Mouse (Mus musculus) adrenal gland, adult 8-10 months (tissue): ENCODE measurements around the gene Gatad2a. TPM values are rescaled to one million over a fixed set of nuclear protein-coding genes. Genes with fewer than 3 reads are reported as not detected.

ENCODE experiments used
- DNase-seq: peaks from one replicate; pipeline ENCODE4 v3.0.0; 2022
- total RNA-seq, 4 experiments: library from RNA; stranded (reverse); gene quantifications; 2 replicates each; pipeline ENCODE4 v1.2.4; 2022

Gatad2a gene
- total RNA-seq, 4 experiments from 2014 or later: 99.1 to 124 (median 106) TPM

DNA sequence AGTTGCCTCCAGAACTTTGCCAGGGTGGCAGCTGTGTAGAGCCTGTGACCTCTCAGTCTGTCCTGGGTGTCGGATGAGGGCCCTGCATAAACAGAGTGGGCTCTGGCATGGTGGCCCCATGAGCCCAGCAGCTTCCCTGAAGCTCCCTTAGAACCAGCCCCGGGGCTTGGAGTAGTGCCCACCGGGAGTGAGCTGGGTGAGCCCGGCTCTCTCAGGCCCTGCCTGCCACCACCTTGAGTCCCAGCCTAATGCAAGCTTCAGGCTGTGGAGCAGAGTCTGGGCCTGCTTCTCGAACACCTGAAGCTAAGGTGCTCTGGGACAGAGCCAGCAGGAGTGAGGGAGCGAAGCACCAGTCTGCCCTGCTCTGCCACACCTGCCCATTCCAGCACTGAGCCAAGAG is 125.3 kb downstream of the Gatad2a start:
- no peak for DNase-seq

DNA sequence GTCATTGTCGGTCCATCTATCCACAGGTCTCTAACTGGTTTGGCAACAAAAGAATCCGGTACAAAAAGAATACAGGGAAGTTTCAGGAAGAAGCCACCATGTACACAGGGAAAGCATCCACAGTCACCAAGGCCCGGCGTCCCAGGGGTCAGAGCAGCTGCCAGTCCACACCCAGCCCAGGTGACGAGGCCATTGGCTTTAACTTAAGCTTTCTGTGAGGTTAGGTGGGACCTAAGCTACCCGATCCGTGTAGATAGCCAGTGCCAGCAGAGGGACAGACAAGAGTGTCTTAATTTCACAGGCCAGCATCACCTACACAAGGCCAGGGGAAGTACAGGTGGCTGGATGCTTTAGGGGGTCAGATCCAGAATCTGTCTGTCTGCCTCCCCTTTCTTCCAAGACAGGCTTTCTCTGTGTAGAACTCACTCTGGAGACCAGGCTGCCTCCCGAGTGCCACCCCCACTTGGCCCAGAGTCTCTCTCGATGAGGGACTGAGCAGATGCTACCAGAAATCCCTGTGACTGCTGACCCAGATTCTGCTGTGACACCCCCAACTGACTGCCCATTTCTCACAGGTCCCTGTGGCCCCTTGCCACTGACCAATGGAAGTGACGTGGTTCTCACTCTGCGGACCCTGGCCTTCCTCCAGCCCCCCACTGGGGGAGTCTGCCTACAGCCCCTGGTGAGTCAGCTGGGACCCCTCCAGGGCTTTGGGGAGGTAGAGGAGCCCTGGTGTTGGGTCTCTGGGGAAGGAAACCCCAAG is 126.0 kb downstream of the Gatad2a start:
- no peak for DNase-seq

DNA sequence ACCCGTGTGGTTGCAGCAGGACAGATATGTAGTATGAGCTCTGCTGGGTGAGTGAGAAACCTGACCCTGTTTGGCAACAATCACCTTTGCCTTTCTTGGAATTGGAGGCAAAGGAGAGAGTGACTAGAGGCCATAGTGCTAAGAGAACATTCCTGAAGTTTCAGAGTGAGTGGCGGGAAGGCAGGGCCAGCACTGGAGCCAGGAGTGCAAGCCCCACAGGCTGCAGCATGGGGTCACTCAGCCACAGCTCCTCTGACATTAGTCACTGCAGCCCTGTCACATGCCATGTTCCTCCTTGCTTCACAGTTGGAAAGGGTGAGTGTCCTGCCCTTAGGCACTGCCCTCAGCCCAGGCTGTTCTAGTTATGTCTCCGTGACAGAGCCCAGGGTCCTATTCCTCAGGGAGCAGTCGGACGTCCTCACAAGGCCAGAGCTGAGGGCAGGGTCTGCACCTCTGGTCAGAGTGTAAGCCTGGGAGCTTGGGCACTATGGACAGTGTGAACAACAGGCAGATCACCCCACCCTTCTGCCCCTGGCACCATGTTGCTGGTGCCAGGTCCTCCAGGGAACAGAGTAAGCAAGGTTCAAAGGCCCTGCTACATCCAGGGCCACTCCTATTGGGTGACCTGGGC is 128.4 kb downstream of the Gatad2a start:
- no peak for DNase-seq

DNA sequence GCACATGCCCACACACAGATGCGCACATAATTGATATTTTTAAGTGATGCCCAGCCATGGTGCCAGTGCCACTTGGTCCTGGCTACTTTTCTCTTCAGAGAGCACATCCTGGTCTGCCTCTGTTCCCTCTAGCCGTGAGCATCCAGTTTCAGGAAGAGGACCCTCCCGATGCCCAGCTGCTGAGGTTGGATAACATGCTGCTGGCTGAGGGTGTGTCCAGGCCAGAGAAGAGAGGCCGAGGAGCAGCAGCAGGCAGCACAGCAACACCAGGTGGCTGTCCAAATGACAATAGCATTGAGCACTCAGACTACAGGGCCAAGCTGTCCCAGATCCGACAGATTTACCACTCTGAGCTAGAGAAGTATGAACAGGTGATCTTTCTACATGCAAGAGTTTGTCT is 132.0 kb downstream of the Gatad2a start:
- DNase-seq: no peak

DNA sequence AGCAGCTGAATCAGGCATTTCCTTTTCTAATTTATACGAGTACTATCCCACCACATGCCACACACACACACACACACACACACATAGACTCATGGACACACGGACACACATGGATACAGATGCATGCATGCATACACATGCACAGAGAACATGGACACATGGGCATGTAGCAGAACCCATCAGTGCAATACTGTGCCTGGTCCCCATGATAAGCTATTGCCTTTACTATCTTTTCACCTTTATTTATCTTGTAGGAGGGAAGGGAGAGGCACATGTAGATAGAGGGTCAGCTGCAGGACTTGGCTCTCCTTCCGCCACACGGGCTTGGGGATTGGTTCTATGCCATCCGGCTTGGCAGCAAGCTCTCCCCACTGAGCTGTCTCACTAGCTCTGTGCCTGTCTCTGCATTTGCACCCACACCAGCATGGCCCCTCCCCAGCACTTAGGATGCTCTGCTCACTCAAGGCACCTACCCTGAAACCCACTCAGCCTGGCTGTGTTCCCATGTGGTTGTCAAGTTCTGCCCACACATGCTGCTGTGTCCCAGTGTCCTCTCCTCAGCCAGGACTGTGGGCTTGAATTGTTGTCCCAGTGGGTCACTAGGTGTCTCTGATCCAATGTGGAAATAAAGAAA is 132.7 kb downstream of the Gatad2a start:
- no peak for DNase-seq

DNA sequence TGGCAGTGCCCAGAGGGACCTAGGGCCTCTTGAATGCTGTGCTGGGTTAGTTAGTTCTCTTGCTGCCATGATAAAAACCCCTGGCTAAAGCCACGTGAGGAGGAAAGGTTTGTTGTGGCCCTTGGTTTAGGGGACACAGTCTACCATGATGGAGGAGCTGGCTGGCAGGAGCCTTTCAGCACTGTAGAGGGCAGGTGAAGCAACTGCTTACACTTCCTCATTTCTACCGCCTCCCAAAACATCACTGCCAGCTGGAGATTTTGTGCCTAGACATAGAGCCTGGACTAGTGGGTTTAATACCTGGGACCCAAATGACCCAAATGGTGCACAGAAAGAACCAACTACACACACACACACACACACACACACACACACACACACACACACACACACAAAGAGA is 134.9 kb downstream of the Gatad2a start:
- DNase-seq: no peak

DNA sequence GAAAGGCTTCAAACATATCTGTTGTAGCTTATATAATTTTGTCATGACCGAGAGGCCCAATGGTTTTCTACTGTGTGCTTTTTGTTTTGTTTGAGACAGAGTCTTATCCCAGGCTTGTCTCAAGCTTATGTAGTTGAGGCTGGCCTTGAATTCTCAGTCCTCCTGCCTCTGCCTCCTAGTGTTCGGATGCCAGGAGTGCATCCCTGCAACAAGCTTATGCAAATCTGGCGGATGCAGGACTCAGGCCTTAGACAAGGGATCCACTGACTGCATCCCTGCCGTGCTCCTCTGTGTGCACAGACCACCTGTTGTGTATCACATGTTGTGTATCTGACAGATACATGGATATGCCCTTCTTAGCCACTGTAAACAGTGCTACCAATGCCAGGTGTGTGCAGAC is 135.4 kb downstream of the Gatad2a start:
- no peak for DNase-seq

Other genes starting within 250 kb of the Gatad2a start
- gene Zfp963, start 246.4 kb downstream of the Gatad2a start, total RNA-seq: 1 to 10 TPM; 4.0 to 5.6 (median 4.7) TPM
- 1 to 10 TPM in 3 of 4 experiments, under 1 TPM in 1; 0.52 to 3.2 (median 2.6) TPM for gene Gm20422, start 221.5 kb downstream of the Gatad2a start, total RNA-seq
- gene Atp13a1, start 205.2 kb downstream of the Gatad2a start, total RNA-seq: 10 to 100 TPM; 38.4 to 44.3 (median 40.4) TPM
- 10 to 100 TPM; 22.8 to 34.3 (median 28.7) TPM for gene Zfp866, start 205.2 kb downstream of the Gatad2a start, total RNA-seq
- 10 to 100 TPM; 14.3 to 23.7 (median 18.9) TPM for gene Gmip, start 187.7 kb downstream of the Gatad2a start, total RNA-seq
- gene Lpar2, start 174.0 kb downstream of the Gatad2a start, total RNA-seq: 1 to 10 TPM; 2.4 to 4.8 (median 3.6) TPM
- gene Pbx4, start 163.9 kb downstream of the Gatad2a start, total RNA-seq: 1 to 10 TPM; 1.7 to 3.7 (median 2.7) TPM
- under 1 TPM in 2 of 4 experiments, not detected in 2; 0.06 to 0.08 TPM for gene Cilp2, start 108.7 kb downstream of the Gatad2a start, total RNA-seq
- under 1 TPM; 0.34 to 0.59 (median 0.38) TPM for gene Tssk6, start 94.2 kb downstream of the Gatad2a start, total RNA-seq
- gene Ndufa13, start 93.8 kb downstream of the Gatad2a start, total RNA-seq: 100 to 1,000 TPM; 102 to 174 (median 123) TPM
- 1 to 10 TPM in 1 of 4 experiments, under 1 TPM in 1, not detected in 2; 0.38 to 1.3 TPM for gene Yjefn3, start 93.7 kb downstream of the Gatad2a start, total RNA-seq
- 10 to 100 TPM; 58.7 to 77.4 (median 63.3) TPM for gene Mau2, start 46.4 kb upstream of the Gatad2a start, total RNA-seq
- 10 to 100 TPM; 31.6 to 53.3 (median 39.2) TPM for gene Sugp1, start 46.4 kb upstream of the Gatad2a start, total RNA-seq
- 1 to 10 TPM in 2 of 4 experiments, under 1 TPM in 2; 0.17 to 1.2 (median 0.85) TPM for gene Tm6sf2, start 76.5 kb upstream of the Gatad2a start, total RNA-seq
- gene Hapln4, start 87.1 kb upstream of the Gatad2a start, total RNA-seq: 1 to 10 TPM in 2 of 4 experiments, under 1 TPM in 2; 0.21 to 1.9 (median 0.92) TPM
- 1 to 10 TPM in 1 of 4 experiments, under 1 TPM in 3; 0.20 to 1.5 (median 0.36) TPM for gene Ncan, start 124.5 kb upstream of the Gatad2a start, total RNA-seq
- 10 to 100 TPM; 24.5 to 26.7 (median 25.1) TPM for gene Nr2c2ap, start 134.9 kb upstream of the Gatad2a start, total RNA-seq
- 10 to 100 TPM; 15.9 to 24.7 (median 21.9) TPM for gene Rfxank, start 142.8 kb upstream of the Gatad2a start, total RNA-seq
- gene Borcs8, start 143.1 kb upstream of the Gatad2a start, total RNA-seq: 10 to 100 TPM; 49.9 to 65.3 (median 59.3) TPM
- gene Mef2b, start 143.3 kb upstream of the Gatad2a start, total RNA-seq: 1 to 10 TPM in 2 of 4 experiments, under 1 TPM in 2; 0.70 to 1.4 (median 0.99) TPM
- 10 to 100 TPM; 70.3 to 95.5 (median 90.6) TPM for gene Tmem161a, start 176.0 kb upstream of the Gatad2a start, total RNA-seq
- 10 to 100 TPM; 41.0 to 54.2 (median 43.1) TPM for gene Slc25a42, start 215.9 kb upstream of the Gatad2a start, total RNA-seq
- 10 to 100 TPM; 34.6 to 65.6 (median 46.1) TPM for gene Sugp2, start 237.8 kb upstream of the Gatad2a start, total RNA-seq
- gene Armc6, start 238.1 kb upstream of the Gatad2a start, total RNA-seq: 10 to 100 TPM; 13.3 to 19.3 (median 16.0) TPM